Mouse (Mus musculus) common myeloid progenitor, adult 5-6 weeks (primary cell): ENCODE results near the gene Stx4a. TPM values are rescaled to one million over a fixed set of nuclear protein-coding genes. Genes with fewer than 3 reads are reported as not detected.
"Not testable (repeated sequence)": the region's sequence is repeated elsewhere in the genome, so short reads cannot be mapped to it uniquely, and the experiment has no call there.

ENCODE experiments used
- ATAC-seq: replicated peaks from 2 replicates; pipeline ENCODE4 v1.8.0; 2016; ENCODE audit warnings: low read depth, mild to moderate bottlenecking, moderate TSS enrichment, inconsistent platforms; ENCODE audit not compliant: poor library complexity, severe bottlenecking
- total RNA-seq: library from RNA; stranded (forward); fragments of 200-1000, 187-1606 nt; gene quantifications from 2 replicates; pipeline ENCODE4 v1.2.3, GENCODE M21; 2017

Stx4a gene
- total RNA-seq, 1 experiment from 2014 or later: 47.6 TPM

DNA sequence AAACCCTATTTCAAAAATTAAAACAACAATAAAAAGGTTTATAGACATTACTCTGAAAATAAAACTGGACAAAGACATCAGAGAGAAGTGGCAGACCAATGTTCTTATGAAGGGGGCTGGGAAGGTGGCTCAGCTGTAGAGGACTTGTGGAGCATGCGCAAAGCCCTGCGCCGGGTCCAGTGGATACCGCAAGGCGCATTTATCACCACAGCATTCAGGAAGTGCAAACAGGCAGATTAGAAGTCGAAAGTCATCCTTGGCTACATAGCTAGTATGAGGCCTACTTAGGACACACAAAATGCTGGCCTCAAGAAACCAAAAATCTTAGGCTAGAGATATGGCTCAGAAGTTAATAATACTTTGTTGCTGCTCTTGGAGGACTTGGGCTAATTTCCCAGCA lies 34.2 kb downstream of the Stx4a start:
- peak; percentile 89 for ATAC-seq

DNA sequence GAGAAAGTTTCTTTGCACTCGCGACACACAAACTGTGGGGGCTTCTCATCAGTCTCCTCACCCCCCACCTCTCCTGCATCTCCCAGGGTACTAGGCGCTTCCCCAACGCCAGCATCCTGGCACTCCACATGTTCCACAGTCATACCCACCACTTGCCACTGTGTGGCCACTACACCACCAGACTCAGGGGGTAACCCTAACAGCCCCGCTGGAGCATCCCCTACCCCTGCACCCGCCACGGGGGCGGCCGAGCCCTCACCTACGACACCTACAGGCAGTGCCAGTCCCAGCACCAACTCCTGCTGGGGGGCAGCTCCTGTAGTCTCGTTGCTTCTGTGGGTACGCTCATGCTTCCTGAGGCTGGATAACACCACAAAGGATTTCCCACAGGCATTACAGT lies 42.3 kb downstream of the Stx4a start:
- ATAC-seq: no peak

DNA sequence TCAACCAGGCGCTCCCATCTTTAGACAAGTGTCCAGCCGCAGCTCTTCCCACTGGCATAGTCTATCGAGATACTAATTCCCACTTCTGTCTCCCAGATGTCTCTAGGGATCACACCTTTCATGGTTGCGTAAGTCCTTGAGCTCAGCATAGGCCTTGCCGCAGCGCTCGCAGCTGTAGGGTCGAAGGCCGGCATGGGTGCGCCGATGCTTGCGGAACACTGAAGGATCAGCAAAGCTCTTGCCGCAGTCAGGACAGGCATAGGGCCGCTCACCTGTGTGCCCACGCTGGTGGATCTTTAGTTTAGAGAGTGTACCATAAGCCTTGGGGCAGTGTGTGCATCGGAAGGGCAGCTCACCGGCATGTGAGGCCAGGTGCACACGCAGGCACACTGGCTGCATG lies 43.5 kb downstream of the Stx4a start:
- ATAC-seq: no peak

DNA sequence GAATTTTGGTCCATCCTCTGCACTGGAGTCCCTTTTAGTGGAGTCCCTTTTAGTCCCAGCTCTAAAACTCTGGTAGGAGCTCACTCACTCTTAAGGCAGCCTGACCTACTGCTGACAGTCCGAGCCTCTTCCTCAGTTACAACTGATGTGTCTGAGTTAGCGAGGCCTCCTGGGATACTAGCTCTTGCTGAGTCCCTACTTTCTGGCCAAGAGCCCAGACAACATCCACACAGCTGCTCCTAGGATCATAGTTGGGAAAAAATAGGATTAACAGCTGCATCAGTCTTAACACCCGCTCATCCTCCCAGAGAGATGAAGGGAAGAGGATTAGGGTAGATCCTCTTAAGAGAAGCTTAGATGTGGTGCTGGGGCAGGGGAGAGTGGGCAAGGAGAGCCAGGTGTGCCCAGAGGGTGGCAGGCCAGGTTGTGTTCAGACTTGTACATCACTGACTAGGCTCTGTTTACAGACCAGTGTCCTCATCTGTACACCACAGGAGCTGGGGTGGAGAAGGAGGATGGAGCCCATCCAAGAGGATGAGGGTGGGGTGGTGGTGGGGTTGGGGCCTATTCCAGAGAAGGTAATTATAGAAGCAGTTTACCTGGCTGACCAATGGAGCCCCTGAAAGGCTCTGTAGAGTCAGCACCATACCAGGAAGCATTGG lies 45.2 kb downstream of the Stx4a start:
- no peak for ATAC-seq

DNA sequence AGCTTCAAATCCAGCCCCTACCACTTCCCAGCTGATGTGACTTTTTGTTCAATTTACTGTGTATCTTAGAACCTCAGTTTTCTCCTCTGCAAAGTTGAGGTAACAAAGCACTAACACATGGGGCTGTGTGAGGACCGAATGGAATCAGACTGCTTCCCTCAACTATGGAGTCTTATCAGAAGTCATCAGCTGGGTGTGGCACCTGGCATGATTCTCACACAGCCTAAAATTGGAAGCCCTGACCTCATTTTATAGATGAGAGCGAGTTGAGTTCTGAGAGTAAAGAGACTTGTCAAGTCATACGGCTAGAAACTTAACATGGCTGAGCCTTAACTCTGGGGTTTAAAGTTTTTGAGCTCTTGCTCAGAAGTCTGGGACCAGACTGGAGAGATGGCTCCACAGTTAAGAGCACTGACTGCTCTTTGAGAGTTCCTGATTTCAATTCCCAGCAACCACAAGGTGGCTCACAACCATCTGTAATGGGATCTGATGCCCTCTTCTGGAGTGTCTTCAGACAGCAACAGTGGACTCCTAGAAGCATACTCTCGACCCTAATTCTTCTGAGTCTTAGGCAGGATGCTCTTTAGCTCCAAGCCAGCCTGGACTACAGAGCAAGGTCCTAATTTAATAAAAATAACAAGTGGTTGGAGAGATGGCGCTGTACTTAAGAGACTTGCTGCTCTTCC lies 46.2 kb downstream of the Stx4a start:
- ATAC-seq: no peak

DNA sequence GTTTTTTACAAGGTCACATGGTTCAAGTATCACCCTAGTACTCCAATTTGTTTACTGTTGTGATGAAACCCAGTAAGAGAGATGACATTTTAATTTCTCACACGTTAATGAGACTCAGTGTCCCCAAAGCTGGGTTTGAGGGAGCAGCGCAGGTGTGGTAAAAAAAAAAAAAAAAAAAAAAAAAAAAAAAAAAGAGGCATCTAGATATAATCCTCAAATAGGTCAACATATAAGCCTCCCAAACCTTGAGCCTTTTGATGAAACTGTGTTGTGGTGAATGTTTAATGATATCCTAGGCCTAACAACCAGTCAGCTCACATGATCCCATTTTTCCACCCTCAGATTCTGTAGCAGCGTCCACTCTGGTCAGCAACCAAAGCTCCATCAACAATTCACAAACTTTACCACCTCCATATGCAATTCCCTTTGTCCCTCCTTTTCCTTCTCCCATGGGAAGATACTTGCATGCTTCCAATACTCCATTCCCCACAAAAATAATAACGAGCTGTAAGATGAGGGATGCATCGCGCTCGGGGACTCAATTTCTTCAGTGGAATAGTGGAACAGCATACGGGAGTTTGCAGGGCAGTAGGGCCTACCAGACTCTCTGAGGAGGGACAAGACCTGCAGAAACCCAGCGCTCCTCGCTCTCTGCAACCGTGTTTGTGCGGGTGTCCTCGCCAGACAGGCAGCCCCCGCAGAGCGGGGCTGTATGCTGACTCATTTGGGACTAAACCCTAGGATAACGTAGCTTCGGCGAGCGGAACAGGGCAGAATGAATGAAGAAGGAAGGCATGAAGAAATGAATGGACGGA lies 50.9 kb downstream of the Stx4a start:
- peak; percentile 6; the same call in 1 of the 2 replicates for ATAC-seq

DNA sequence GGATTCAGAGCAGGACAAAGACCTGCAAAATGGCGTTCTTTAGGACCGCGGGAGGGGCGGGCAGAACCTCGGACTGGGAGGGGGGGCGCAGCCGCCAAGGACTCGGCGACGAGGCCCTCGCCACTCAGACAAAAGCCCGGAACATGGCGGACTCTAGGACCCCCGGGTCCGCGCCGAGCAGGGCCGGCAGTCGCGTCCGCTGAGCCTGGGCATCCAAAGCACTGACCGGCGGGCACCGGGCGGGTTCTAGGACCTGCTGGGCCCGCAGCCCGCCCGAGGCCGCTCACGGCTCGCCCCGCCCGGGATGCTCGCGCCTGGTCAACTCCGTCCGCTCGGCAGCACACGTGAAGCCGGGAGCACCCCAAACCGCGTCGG lies 51.5 kb downstream of the Stx4a start:
- ATAC-seq: peak; percentile 72

DNA sequence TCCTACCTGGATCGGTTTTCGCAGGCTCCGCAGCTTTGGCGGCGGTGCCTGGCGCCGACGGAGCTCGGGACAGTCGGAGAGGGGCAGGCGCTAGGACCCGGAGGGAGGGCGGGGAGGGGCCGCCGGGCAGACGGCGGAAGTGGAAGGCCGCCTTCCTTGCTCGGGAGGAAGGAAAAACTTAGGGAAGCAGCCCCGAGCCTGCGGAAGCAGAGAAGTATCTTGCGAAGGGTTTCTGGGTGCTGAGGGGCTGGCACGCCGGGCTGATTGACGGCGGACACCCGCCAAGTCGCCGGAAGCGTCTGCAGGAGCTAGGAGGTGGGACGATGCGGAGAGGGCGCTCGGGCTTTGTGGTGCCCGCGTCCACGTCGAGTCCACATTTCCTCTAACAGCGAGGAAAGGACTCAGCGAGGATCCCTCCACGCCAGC lies 52.0 kb downstream of the Stx4a start, which contains the start of gene Zfp646:
Gene Zfp646 (plus strand): TSS at position 181 of the 426 bp plus-strand sequence.
- ATAC-seq: peak; percentile 62

DNA sequence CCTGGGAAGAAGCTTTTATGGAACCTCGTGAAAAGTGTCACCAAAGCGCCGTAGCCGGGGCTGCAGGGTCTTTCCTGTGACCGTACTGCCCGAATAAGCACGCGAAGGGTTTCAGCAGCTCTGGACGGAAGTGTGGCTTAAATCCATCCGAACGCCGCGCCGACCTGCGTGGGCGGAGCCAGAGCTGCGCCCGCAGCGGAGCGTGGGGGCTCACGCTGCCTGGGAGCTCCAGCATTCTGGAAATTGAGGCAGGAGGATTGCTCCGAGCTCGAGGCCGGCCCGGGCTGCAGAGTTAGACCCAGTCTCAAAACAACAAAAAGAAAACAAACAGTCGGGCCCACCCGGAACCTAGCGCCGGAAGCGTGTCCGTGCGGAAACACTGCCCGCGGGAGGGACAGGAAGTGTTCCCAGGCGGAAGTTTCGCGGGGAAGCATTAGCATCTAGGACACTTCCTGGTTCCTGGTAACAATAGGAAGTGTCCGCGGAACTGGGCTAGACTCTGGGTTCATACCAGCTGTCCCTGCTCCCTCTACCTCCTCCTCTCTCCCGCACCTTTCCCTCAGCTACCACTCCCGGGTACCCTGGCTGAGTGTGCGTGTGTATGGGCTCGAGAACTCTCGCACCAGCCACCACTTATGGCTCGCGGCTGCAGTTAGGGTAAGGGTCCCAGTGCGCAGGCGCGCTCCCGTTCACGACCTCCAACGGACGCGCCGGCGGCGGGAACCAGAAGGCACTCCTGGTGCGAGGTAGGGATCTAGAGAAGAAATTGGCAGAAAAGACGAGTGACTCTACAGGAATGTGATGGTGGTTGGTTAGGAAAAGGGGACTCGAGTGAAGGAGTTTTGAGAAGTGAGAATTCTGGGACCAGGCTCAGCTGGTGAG lies 52.6 kb downstream of the Stx4a start, which contains the start of gene Zfp668:
Gene Zfp668 (minus strand): TSS at position 362 of the 882 bp plus-strand sequence.
- peak; percentile 62 for ATAC-seq

DNA sequence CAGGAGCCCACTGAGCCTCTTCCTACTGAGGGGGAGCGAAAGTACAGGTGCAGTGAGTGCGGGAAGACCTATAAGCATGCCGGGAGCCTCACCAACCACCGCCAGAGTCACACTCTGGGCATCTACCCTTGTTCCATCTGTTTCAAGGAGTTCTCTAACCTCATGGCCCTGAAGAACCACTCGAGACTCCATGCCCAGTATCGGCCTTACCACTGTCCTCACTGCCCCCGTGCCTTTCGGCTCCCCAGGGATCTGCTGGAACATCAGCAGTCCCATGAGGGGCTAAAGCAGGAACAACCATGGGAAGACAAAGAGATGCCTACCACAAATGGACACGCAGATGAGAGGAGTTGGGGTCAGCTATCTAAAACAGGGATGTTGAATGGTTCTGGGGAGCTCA lies 55.2 kb downstream of the Stx4a start:
- no peak for ATAC-seq

DNA sequence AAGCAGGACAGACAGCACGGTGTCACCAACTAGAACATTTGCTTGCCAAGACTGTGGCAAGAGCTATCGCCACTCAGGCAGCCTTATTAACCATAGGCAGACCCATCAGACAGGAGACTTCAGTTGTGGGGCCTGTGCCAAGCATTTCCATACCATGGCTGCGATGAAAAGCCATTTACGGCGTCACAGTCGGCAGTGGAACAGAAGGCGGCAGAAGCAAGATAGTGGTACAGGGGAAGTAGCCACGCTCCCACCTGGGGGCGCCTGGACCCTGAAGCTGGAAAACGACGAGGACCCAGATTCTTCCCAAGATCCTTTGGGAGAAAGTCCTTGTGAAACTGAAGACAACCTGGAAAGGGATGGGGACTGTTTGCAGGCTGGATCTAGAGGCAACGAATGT lies 56.3 kb downstream of the Stx4a start:
- ATAC-seq: no peak

DNA sequence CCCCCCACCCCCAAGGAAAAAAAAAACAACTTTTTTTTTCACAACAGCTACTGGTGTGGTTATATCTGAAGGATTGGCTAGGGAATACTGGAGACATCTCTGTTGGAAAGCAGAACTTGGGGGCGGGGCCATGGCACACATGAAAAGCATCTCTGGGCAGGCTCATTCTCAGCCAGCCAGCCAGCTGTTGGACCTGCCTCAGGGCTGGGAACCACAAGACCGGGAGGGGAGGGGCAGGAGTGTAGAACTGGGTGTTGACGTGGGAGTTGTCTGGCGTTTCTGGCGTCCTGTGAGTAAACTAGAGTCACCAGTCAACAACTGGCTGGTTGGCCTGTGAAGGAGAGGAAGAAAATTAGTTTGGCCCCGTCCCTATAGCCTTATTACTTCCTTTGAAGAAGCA lies 61.9 kb downstream of the Stx4a start:
- peak; percentile 39; the same call in 1 of the 2 replicates for ATAC-seq

DNA sequence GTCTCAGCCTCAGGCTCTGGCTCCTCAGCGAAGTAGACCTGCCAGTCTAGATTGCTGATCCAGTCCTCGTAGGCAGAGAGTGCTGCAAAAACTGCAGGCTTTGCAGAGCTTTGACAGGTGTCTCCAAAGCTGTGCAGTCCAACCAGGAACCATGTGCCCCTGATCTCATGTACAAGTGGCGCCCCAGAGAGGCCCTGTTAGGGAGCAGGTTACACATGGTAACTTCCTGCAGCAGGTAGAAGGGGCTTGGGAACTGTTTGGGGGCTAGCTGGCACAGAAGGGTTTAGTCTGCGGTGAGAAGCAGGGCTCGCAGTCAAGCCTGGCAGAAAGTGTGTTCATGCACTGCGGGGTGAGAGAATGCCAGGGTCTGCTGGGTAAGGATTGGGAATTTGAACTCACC lies 62.5 kb downstream of the Stx4a start:
- ATAC-seq: no peak

DNA sequence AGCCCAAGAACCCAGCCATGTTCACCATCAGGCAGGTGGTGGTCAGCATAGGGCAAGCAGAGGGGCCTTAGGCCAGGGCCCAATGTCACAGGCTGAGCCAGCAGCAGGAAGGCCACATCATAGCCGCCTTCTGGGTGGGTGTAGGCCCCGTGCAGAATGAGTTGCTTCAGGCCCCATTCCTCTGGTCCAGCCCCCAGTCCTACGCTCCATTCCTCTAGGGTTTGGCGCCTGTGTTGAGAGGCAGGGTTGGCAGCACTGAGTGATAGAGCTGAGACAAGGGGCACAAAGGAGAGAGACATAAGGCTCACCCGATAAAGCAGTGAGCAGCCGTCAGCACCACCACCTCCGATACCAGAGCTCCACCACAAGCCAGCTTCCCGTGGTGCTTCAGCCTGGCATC lies 63.1 kb downstream of the Stx4a start:
- ATAC-seq: no peak

DNA sequence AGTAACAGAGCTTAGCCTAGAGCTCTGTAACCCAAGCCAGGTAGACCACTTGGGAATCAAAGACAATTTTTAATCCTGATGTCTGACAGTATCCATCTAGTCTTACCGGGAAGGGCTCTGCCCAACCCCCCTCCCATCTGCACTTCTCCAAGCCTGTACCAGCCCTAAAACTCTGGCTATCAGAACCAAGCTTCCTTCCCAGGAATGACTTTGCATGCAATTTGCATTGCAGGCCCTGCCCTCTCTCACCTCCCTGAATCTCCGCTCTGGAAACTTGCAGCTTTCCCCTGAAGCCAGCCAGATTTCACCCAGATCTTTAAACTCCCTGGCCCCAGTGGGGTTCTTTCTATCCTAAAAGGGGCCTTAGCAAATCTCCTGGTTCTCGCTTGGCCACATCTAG lies 63.7 kb downstream of the Stx4a start:
- ATAC-seq: no peak

DNA sequence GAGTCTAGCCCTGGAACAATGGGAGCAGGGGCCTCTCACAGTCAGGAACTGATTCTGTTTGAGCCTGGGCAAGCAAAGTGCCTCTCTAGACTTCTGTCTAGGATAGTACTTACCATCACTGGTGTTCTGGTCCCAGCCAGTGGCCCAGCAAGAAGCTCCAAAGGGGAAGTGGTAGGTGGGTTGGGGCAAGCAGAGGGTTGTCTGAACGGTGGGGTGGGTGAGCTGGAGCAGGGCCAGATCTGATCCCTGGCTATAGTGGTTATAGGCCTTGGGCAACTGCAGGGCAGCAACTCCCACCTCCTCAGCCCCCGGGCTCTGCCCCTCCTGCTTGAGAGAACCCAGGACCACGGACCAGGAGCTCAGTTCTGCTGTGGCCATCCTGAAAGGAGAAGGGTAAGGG lies 64.7 kb downstream of the Stx4a start:
- ATAC-seq: peak; percentile 55

DNA sequence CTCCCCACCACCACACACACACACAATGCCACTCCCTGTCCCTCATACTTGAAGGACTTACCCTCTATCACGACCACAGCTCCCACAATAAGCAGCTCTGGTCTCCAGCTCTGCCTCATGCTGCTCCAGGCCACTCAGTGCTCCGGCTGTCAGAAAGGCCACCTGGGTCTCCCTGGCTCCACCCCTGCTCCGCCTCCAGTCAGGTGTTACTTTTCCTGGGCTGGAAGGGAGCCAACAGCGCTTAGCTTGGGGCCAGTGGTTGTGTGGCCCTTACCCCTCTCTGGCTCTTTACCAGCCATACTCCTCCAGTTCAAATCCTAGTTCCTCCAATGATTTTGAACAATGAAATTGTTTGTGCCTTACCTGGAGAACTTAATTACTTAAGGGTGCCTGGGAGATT lies 66.7 kb downstream of the Stx4a start, which contains the start of gene Prss53:
Gene Prss53 (minus strand): TSS at position 173 of the 400 bp plus-strand sequence.
- ATAC-seq: no peak

DNA sequence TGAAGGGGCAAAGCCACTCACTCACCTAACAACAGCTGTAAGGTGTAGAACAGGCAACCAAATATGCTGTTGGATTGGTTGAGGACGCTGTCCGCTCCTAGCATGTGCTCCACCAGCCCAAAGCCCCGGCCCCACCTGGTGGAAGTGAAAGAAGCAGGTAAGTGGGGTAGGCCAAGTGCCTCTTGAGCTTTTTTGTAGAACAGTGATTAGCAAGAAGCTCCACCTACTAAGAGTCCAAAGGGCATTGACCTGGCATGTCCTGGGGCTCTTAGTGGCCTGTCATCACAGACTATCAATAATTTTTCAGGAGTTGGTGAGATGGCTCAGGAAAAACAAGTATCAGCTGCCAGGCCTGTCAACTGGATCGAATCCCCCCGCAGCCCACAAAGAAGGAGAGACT lies 70.4 kb downstream of the Stx4a start:
- no peak for ATAC-seq

DNA sequence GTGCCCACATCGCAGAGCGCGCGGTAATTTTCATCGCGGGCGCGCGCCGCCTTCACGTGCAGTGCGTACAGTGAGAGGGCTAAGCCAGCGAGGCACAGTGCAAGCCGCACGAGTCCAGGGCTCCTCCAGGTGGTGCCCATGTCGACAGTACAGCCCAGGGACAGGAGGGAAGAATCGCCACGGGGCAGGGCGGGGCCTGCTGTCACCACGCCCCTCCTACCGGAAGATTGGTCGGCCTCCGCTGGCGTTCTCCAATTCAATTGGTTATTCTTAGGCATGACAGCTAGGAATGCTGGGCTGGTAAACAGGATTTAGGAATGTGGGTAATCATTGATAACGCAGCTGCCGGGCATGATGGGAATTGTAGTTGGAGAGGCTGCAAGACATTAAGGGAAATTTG lies 71.3 kb downstream of the Stx4a start, which contains the start of the genes Gm21974 and Vkorc1:
Gene Gm21974 (minus strand): TSS at position 13 of the 400 bp plus-strand sequence.
Gene Vkorc1 (minus strand): TSS at position 176 of the 400 bp plus-strand sequence.
- peak; percentile 95 for ATAC-seq

DNA sequence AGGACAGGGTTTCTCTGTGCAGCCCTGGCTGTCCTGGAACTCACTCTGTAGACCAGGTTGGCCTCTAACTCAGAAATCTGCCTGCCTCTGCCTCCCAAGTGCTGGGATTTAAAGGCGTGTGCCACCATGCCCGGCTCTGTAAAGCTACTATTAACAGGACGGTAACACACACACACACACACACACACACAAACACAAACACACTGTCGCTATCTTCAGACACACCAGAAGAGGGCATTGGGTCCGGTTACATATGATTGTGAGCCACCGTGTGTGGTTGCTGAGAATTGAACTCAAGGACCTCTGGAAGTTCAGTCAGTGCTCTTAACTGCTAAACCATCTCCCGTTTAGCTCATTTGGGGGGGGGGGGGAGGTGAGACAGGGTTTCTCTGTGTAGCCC lies 71.8 kb downstream of the Stx4a start:
- not testable (repeated sequence) for ATAC-seq
